Mouse (Mus musculus) adrenal gland, postnatal 4 days (tissue): Measurements from ENCODE around the gene Bcas1. TPM values are rescaled to one million over a fixed set of nuclear protein-coding genes. Genes with fewer than 3 reads are reported as not detected.
"Not testable (repeated sequence)": the region's sequence is repeated elsewhere in the genome, so short reads cannot be mapped to it uniquely, and the experiment has no call there.

ENCODE experiments used
- DNase-seq, 2 experiments: peaks; one replicate each; pipeline ENCODE4 v3.0.0; 2021 to 2022; ENCODE audit warnings: low spot score in 2 of 2, mixed read lengths in 2 of 2
- long read RNA-seq, 2 experiments: library from polyadenylated mRNA; stranded (forward); transcript quantifications; one replicate each; pipeline ENCODE4 v2.0.0; 2021
- total RNA-seq, 2 experiments: library from RNA; stranded (reverse); gene quantifications; 2 replicates each; pipeline ENCODE4 v1.2.3; 2021

Gene Bcas1
- total RNA-seq, result 1 to 10 TPM in 1 of 2 experiments, under 1 TPM in 1; 0.48 to 1.2 TPM
- long read RNA-seq, experiment 1, partial matches to known transcripts, result 0 of 2 reads
- long read RNA-seq, experiment 1, other reads (novel, unspliced or antisense), result 2 of 2 reads
- long read RNA-seq, experiment 2, partial matches to known transcripts, result 0 of 1 reads
- long read RNA-seq, experiment 2, other reads (novel, unspliced or antisense), result 1 of 1 reads

GRCm38 (mm10) chr2:170427704-170428103 lies at the start of gene Bcas1:
TSS of gene Bcas1 (minus strand) at chr2:170427845.
- no peak for DNase-seq

- DNase-seq, result no peak
Measured at GRCm38 (mm10) chr2:170476643-170477042, 49.0 kb upstream of the Bcas1 start.

GRCm38 (mm10) chr2:170476215-170476614 lies 48.6 kb upstream of the Bcas1 start:
- DNase-seq, result no peak

GRCm38 (mm10) chr2:170475164-170475563 lies 47.5 kb upstream of the Bcas1 start:
- DNase-seq, result no peak

GRCm38 (mm10) chr2:170474125-170474524 lies 46.5 kb upstream of the Bcas1 start:
- no peak for DNase-seq

- DNase-seq, result no peak
Measured at GRCm38 (mm10) chr2:170470591-170470990, 42.9 kb upstream of the Bcas1 start.

GRCm38 (mm10) chr2:170469616-170470308 lies 42.1 kb upstream of the Bcas1 start:
- DNase-seq, result no peak

GRCm38 (mm10) chr2:170468009-170468408 lies 40.4 kb upstream of the Bcas1 start:
- DNase-seq, result no peak

- DNase-seq, result no peak
Measured at GRCm38 (mm10) chr2:170464817-170465216, 37.2 kb upstream of the Bcas1 start.

- no peak for DNase-seq
Measured at GRCm38 (mm10) chr2:170461652-170462051, 34.0 kb upstream of the Bcas1 start.

- no peak for DNase-seq
Measured at GRCm38 (mm10) chr2:170459805-170460204, 32.2 kb upstream of the Bcas1 start.

GRCm38 (mm10) chr2:170459183-170459582 lies 31.5 kb upstream of the Bcas1 start:
- DNase-seq, result no peak

GRCm38 (mm10) chr2:170453809-170454208 lies 26.2 kb upstream of the Bcas1 start:
- DNase-seq, result not testable (repeated sequence)

GRCm38 (mm10) chr2:170450933-170451332 lies 23.3 kb upstream of the Bcas1 start:
- DNase-seq, result peak; percentile 50 to 72

- DNase-seq, result no peak
Measured at GRCm38 (mm10) chr2:170447651-170448050, 20.0 kb upstream of the Bcas1 start.

GRCm38 (mm10) chr2:170446843-170447383 lies 19.3 kb upstream of the Bcas1 start:
- DNase-seq, result no peak

- DNase-seq, result no peak
Measured at GRCm38 (mm10) chr2:170445861-170446260, 18.2 kb upstream of the Bcas1 start.

GRCm38 (mm10) chr2:170442535-170442934 lies 14.9 kb upstream of the Bcas1 start:
- no peak for DNase-seq

- DNase-seq, result no peak
Measured at GRCm38 (mm10) chr2:170438782-170439181, 11.1 kb upstream of the Bcas1 start.

- DNase-seq, result no peak
Measured at GRCm38 (mm10) chr2:170436204-170436603, 8.6 kb upstream of the Bcas1 start.

GRCm38 (mm10) chr2:170432152-170432551 lies 4.5 kb upstream of the Bcas1 start:
- no peak for DNase-seq

- no peak for DNase-seq
Measured at GRCm38 (mm10) chr2:170428966-170429365, 1.3 kb upstream of the Bcas1 start.

- DNase-seq, result no peak
Measured at GRCm38 (mm10) chr2:170424131-170424530, 3.5 kb downstream of the Bcas1 start.
